Mouse (Mus musculus): ENCODE measurements around the gene Ubb.

DNA sequence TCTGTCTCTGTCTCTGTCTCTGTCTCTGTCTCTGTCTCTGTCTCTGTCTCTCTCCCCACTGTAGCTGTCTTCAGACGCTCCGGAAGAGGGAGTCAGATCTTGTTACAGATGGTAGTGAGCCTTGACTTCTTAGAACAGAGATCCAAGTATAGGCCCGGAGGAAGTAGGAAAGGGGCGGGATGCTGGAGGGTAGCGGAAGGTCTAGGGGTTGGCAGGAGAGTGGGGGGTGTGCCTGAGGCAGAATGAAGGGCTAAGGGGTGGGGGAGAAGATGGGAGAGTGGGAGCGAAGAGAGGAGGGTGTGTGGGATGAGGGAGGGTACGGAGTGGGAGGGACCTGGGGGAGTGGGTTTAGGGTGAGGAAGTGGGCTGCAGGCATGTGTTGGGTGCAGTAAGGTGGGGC, 14.8 kb downstream of the Ubb start:
- no peak for TF ChIP-seq EP300 (IDR thresholded peaks at IDR 0.05; ENCODE audit: low read depth)
- no peak for TF ChIP-seq CTCF (IDR thresholded peaks at IDR 0.05; ENCODE audit: low read depth)

Measured in liver, embryonic 14.5 days (tissue).